Mouse (Mus musculus) hindbrain, postnatal 0 days (tissue): ENCODE data around the gene Xpr1. TPM values are rescaled to one million over a fixed set of nuclear protein-coding genes. Genes with fewer than 3 reads are reported as not detected.

ENCODE experiments used
- ATAC-seq: fragments of 200-750 bp; cut with Nextera tagmentation; 2 replicates; pipeline ENCODE4 v1.8.0; 2017; ENCODE audit warnings: mild to moderate bottlenecking, moderate TSS enrichment, moderate library complexity
- DNase-seq: peaks from one replicate; pipeline ENCODE4 v3.0.0-alpha.2; 2015; ENCODE audit warnings: low spot score
- H3K27ac ChIP-seq: fragments of 300-500 bp; sonication (generic); 2 replicates; pipeline ENCODE4 v1.5.1; 2014; ENCODE audit warnings: mild to moderate bottlenecking
- H3K27me3 ChIP-seq: fragments of 300-500 bp; sonication (generic); 2 replicates; pipeline ENCODE4 v1.6.1; 2014; ENCODE audit warnings: low read length, mixed read lengths; ENCODE audit not compliant: insufficient read depth
- H3K36me3 ChIP-seq: fragments of 300-500 bp; sonication (generic); 2 replicates; pipeline ENCODE4 v1.6.1; 2014; ENCODE audit warnings: low read length, mixed read lengths; ENCODE audit not compliant: insufficient read depth
- H3K4me1 ChIP-seq: fragments of 300-500 bp; sonication (generic); 2 replicates; pipeline ENCODE4 v1.6.1; 2014; ENCODE audit warnings: antibody characterized with exemption, low read length, mixed read lengths; ENCODE audit not compliant: insufficient read depth
- H3K4me2 ChIP-seq: fragments of 300-500 bp; sonication (generic); 2 replicates; pipeline ENCODE4 v1.6.1; 2014; ENCODE audit warnings: low read depth, mild to moderate bottlenecking, low read length, moderate library complexity, mixed read lengths
- H3K4me3 ChIP-seq: fragments of 300-500 bp; sonication (generic); 2 replicates; pipeline ENCODE4 v1.5.1; 2014; ENCODE audit warnings: low read length
- H3K9ac ChIP-seq: fragments of 300-500 bp; sonication (generic); replicated peaks from 2 replicates; pipeline ENCODE4 v1.6.1; 2014; ENCODE audit warnings: mild to moderate bottlenecking, low read length, moderate library complexity, mixed read lengths
- H3K9me3 ChIP-seq: fragments of 300-500 bp; sonication (generic); 2 replicates; pipeline ENCODE4 v1.6.1; 2016; ENCODE audit warnings: low read length, mixed read lengths
- CTCF ChIP-seq: IDR thresholded peaks from 2 replicates; pipeline ENCODE4 v1.5.1; 2016; ENCODE audit warnings: antibody characterized with exemption, control low read depth, low read depth
- WGBS: fragments of 180-500 bp; shearing (Covaris S2); extraction: QIAGEN DNeasy Blood & Tissue Kit; methylation state at CpG from one replicate; pipeline ENCODE4 v1.1.7; 2014; 5-methylcytosine and 5-hydroxymethylcytosine counted together
- polyA plus RNA-seq: library from polyadenylated mRNA; unstranded; fragments of >200 nt; fragmentation: Nextera tagmentation; extraction: Ambion mirVana; gene quantifications from 2 replicates; pipeline ENCODE4 v1.2.1, GENCODE M21; 2015
- total RNA-seq: library from RNA; depleted of rRNA; stranded (reverse); fragments of >200 nt; gene quantifications from 2 replicates; pipeline ENCODE4 v1.2.3, GENCODE M21; 2014

Xpr1 gene
- total and polyA plus RNA-seq, 2 experiments from 2014 or later = 33.8 to 107 TPM

- H3K9ac ChIP-seq = no peak overlapping the region
- 50% methylated on average over 5 of the region's 5 CpGs for WGBS
- H3K4me3 ChIP-seq = no peak overlapping the region
- H3K4me1 ChIP-seq = peaks cover 3% of the 10 kb centered on the region; the same call in 1 of the 2 replicates
- H3K36me3 ChIP-seq = no peaks in the 10 kb centered on the region
- no peak for DNase-seq
- H3K9me3 ChIP-seq = no peaks in the 10 kb centered on the region
- H3K27ac ChIP-seq = no peak overlapping the region
- H3K27me3 ChIP-seq = no peaks in the 10 kb centered on the region
- no peak for TF ChIP-seq CTCF
- no peak overlapping the region for H3K4me2 ChIP-seq
- ATAC-seq = no peak
These were observed 169.8 kb downstream of the Xpr1 start for GRCm38 (mm10) chr1:155247441-155247840.

- Histone ChIP-seq H3K9me3 (no peaks in the 10 kb centered on the region), H3K36me3 (no peaks in the 10 kb centered on the region), H3K9ac (no peak overlapping the region), H3K4me1 (peaks cover 3% of the 10 kb centered on the region; the same call in 1 of the 2 replicates), H3K27ac (no peak overlapping the region), H3K27me3 (no peaks in the 10 kb centered on the region), H3K4me3 (no peak overlapping the region), H3K4me2 (no peak overlapping the region)
- DNase-seq (no peak), ATAC-seq (no peak)
- WGBS = 62% methylated on average over 7 of the region's 7 CpGs
- no peak for TF ChIP-seq CTCF
These were observed 171.7 kb downstream of the Xpr1 start for GRCm38 (mm10) chr1:155245516-155245915.

GRCm38 (mm10) chr1:155244771-155245211, 172.4 kb downstream of the Xpr1 start:
- Histone ChIP-seq H3K4me3 (peak overlapping the region; percentile 42), H3K4me2 (peak overlapping the region; percentile 71), H3K4me1 (peaks cover 3% of the 10 kb centered on the region; the same call in 1 of the 2 replicates), H3K9ac (peak overlapping the region; percentile 67), H3K27me3 (no peaks in the 10 kb centered on the region), H3K36me3 (no peaks in the 10 kb centered on the region), H3K9me3 (no peaks in the 10 kb centered on the region), H3K27ac (peak overlapping the region; percentile 58; the same call in 1 of the 2 replicates)
- WGBS = 11% methylated on average over 24 of the region's 29 CpGs
- TF ChIP-seq CTCF = no peak
- ATAC-seq (no peak), DNase-seq (no peak)

- DNase-seq (peak; percentile 54), ATAC-seq (peak; percentile 77)
- Histone ChIP-seq H3K4me1 (peaks cover 3% of the 10 kb centered on the region; the same call in 1 of the 2 replicates), H3K4me3 (peak within 1 kb of the TSS; percentile 42), H3K27me3 (no peaks in the 10 kb centered on the region), H3K27ac (peak within 1 kb of the TSS; percentile 58; the same call in 1 of the 2 replicates), H3K36me3 (no peaks in the 10 kb centered on the region), H3K9me3 (no peaks in the 10 kb centered on the region), H3K9ac (peak within 1 kb of the TSS; percentile 67), H3K4me2 (peak within 1 kb of the TSS; percentile 71)
- 5% methylated on average over 80 of the region's 85 CpGs for WGBS
- TF ChIP-seq CTCF = no peak
These were observed 173.1 kb downstream of the Xpr1 start, which contains the start of gene BC034090 for GRCm38 (mm10) chr1:155243797-155244770. Gene BC034090, minus strand, starts transcription at chr1:155244444.

GRCm38 (mm10) chr1:155242488-155242745, 174.8 kb downstream of the Xpr1 start:
- ATAC-seq (no peak), DNase-seq (no peak)
- H3K27ac ChIP-seq = no peak overlapping the region
- H3K27me3 ChIP-seq = no peaks in the 10 kb centered on the region
- no peaks in the 10 kb centered on the region for H3K36me3 ChIP-seq
- no peak overlapping the region for H3K4me3 ChIP-seq
- no peak for TF ChIP-seq CTCF
- peaks cover 3% of the 10 kb centered on the region for H3K4me1 ChIP-seq
- no peaks in the 10 kb centered on the region for H3K9me3 ChIP-seq
- no peak overlapping the region for H3K4me2 ChIP-seq
- 66% methylated on average over 1 of the region's 1 CpGs for WGBS
- H3K9ac ChIP-seq = no peak overlapping the region

- TF ChIP-seq CTCF = 0 out of 2 replicates have a peak, but pooled peaks have one; percentile 10
- H3K9me3 ChIP-seq = no peaks in the 10 kb centered on the region
- H3K4me2 ChIP-seq = no peak overlapping the region
- DNase-seq = no peak
- H3K36me3 ChIP-seq = no peaks in the 10 kb centered on the region
- no peak overlapping the region for H3K4me3 ChIP-seq
- H3K27me3 ChIP-seq = no peaks in the 10 kb centered on the region
- H3K9ac ChIP-seq = no peak overlapping the region
- 70% methylated on average over 12 of the region's 12 CpGs for WGBS
- peaks cover 3% of the 10 kb centered on the region for H3K4me1 ChIP-seq
- no peak overlapping the region for H3K27ac ChIP-seq
- no peak for ATAC-seq
These were observed 175.3 kb downstream of the Xpr1 start for GRCm38 (mm10) chr1:155241701-155242487.
